Comparison of ENCODE assay signal across 38 mouse cellular contexts in the genomic region with DNA sequence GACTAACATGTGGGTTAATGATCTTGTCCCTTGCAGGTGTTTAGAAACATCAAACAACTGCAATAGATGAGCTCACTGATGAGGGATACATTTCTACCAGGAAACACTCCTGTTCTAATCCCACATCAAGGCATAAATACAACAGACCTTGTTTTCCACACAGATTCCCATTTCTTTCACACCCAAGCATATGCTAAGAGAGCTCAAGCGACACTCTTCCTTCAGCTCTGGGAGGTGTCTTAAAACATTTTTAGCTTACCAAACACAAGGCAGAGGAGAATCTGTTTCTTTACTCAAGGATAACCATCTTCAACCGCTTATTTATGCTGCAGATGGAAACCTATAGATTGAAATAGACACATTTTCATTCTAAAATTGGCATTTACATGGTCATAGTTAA. TPM values are rescaled to one million over a fixed set of nuclear protein-coding genes. Genes with fewer than 3 reads are reported as not detected.
"Had no signal": no experiment of that assay in that cellular context is flagged by ENCODE, and none has a peak within 500 bp of the region (broad histone marks: within the 10 kb centered on the region; RNA-seq: fewer than 3 reads in every experiment).

No protein-coding gene starts in this region.

- H3K27ac ChIP-seq: heart, adult 2 months; heart, embryonic 13.5 days; heart, embryonic 15.5 days; hindbrain, embryonic 13.5 days; hindbrain, embryonic 15.5 days; hindbrain, postnatal 0 days; kidney, embryonic 15.5 days; kidney, postnatal 0 days; limb, embryonic 13.5 days; limb, embryonic 15.5 days; liver, embryonic 12.5 days; liver, embryonic 14.5 days had no signal

- H3K36me3 ChIP-seq: heart, embryonic 13.5 days; heart, embryonic 15.5 days; hindbrain, embryonic 13.5 days; hindbrain, embryonic 15.5 days; kidney, embryonic 15.5 days; limb, embryonic 13.5 days; limb, embryonic 15.5 days; liver, embryonic 12.5 days had no signal

- ATAC-seq: hindbrain, postnatal 0 days; intestine, embryonic 16.5 days; liver, embryonic 12.5 days had no signal

- H3K4me3 ChIP-seq: heart, adult 2 months; heart, embryonic 13.5 days; heart, embryonic 15.5 days; hindbrain, embryonic 13.5 days; hindbrain, embryonic 15.5 days; kidney, embryonic 15.5 days; limb, embryonic 13.5 days; limb, embryonic 15.5 days; liver, embryonic 12.5 days had no signal

- H3K27me3 ChIP-seq: hindbrain, embryonic 15.5 days had no signal

- H3K4me1 ChIP-seq: liver, embryonic 12.5 days had no signal

- H3K9ac ChIP-seq: heart, embryonic 13.5 days; heart, embryonic 15.5 days; hindbrain, embryonic 13.5 days; hindbrain, embryonic 15.5 days; kidney, embryonic 15.5 days; limb, embryonic 13.5 days; limb, embryonic 15.5 days; liver, embryonic 12.5 days; liver, embryonic 14.5 days had no signal

- H3K9me3 ChIP-seq: heart, embryonic 13.5 days; heart, embryonic 15.5 days; hindbrain, embryonic 13.5 days; hindbrain, embryonic 15.5 days; kidney, embryonic 15.5 days; limb, embryonic 13.5 days; limb, embryonic 15.5 days; liver, embryonic 12.5 days had no signal

- DNase-seq: gastrocnemius, postnatal 14 days; gastrocnemius, postnatal 36 days; heart, adult 11 months; heart, adult 2 months; heart, postnatal 14 days; heart, postnatal 36 days; kidney, adult 11 months; kidney, adult 2 months; kidney, adult 9 months; kidney, postnatal 14 days; kidney, postnatal 36 days; layer of hippocampus, adult 9-11 months; layer of hippocampus, postnatal 36 days; left cerebral cortex, postnatal 4 days had no signal

- H3K4me2 ChIP-seq: heart, embryonic 11.5 days; heart, embryonic 13.5 days; heart, embryonic 15.5 days; hindbrain, embryonic 13.5 days; hindbrain, embryonic 15.5 days; kidney, embryonic 15.5 days; limb, embryonic 13.5 days; limb, embryonic 15.5 days; liver, embryonic 12.5 days had no signal

RNA-seq across cellular contexts. Expression of a gene that starts 5.1 kb away (rescaled TPM):
- total RNA-seq: gastrocnemius, adult 8-10 months; gastrocnemius, postnatal 14 days; gastrocnemius, postnatal 36 days; heart, adult 2 months; heart, postnatal 14 days; heart, postnatal 36 days; hematopoietic stem cell, adult 5-6 weeks; liver, adult 2 months had no signal
- polyA plus RNA-seq: gonadal fat pad, adult 2 months; heart, adult 2 months; heart, embryonic 11.5 days; heart, embryonic 13.5 days; heart, postnatal 0 days; kidney, adult 2 months; limb, embryonic 11.5 days; liver, adult 2 months; liver, embryonic 14.5 days; liver, embryonic 16.5 days had no signal

RNA-seq across cellular contexts. Expression of a gene that starts 45.0 kb away (rescaled TPM):
- total RNA-seq: hematopoietic stem cell, adult 5-6 weeks; layer of hippocampus, adult 18-20 months; layer of hippocampus, postnatal 14 days; layer of hippocampus, postnatal 36 days; left cerebral cortex, adult 18-20 months; left cerebral cortex, postnatal 25 days; left cerebral cortex, postnatal 4 days had no signal
